Mouse (Mus musculus) limb, embryonic 10.5 days (tissue): Measurements from ENCODE around the gene Nav3. TPM values are rescaled to one million over a fixed set of nuclear protein-coding genes. Genes with fewer than 3 reads are reported as not detected.

Experiments
- DNase-seq: peaks from one replicate; pipeline ENCODE4 v3.0.0-alpha.2; 2017; ENCODE audit warnings: low spot score
- H3K27ac ChIP-seq: fragments of 300-500 bp; sonication (generic); 2 replicates; pipeline ENCODE4 v1.5.1; 2016; ENCODE audit warnings: mild to moderate bottlenecking
- H3K27me3 ChIP-seq: fragments of 300-500 bp; sonication (generic); 2 replicates; pipeline ENCODE4 v1.6.1; 2016; ENCODE audit warnings: low read depth, mild to moderate bottlenecking; ENCODE audit not compliant: poor library complexity, severe bottlenecking
- H3K36me3 ChIP-seq: fragments of 300-500 bp; sonication (generic); 2 replicates; pipeline ENCODE4 v1.6.1; 2016; ENCODE audit warnings: mild to moderate bottlenecking, moderate library complexity
- H3K4me1 ChIP-seq: fragments of 300-500 bp; sonication (generic); 2 replicates; pipeline ENCODE4 v1.6.1; 2016
- H3K4me3 ChIP-seq: fragments of 300-500 bp; sonication (generic); 2 replicates; pipeline ENCODE4 v1.5.1; 2016; ENCODE audit warnings: mild to moderate bottlenecking, moderate library complexity
- H3K9me3 ChIP-seq: fragments of 300-500 bp; sonication (generic); replicated peaks from 2 replicates; pipeline ENCODE4 v1.6.1; 2016; ENCODE audit warnings: mild to moderate bottlenecking
- WGBS: fragments of 180-500 bp; shearing (Covaris S2); methylation state at CpG from one replicate; pipeline ENCODE4 v1.1.7; 2016; 5-methylcytosine and 5-hydroxymethylcytosine counted together
- polyA plus RNA-seq: library from polyadenylated mRNA; unstranded; fragments of >200 nt; fragmentation: Nextera tagmentation; extraction: Ambion mirVana; gene quantifications from 2 replicates; pipeline ENCODE4 v1.2.1, GENCODE M21; 2016

Nav3 gene
- polyA plus RNA-seq, 1 experiment from 2014 or later, result 0.93 TPM

- Histone ChIP-seq H3K9me3 (no peaks in the 10 kb centered on the region), H3K36me3 (no peaks in the 10 kb centered on the region), H3K27ac (no peak overlapping the region), H3K27me3 (no peaks in the 10 kb centered on the region), H3K4me1 (0 out of 2 replicates have a peak, but pooled peaks cover 8% of the 10 kb centered on the region), H3K4me3 (no peak overlapping the region)
- 30% methylated on average over 9 of the region's 9 CpGs for WGBS
- DNase-seq, result no peak
Measured at GRCm38 (mm10) chr10:109905649-109906412, 550.2 kb downstream of the Nav3 start.

GRCm38 (mm10) chr10:109904841-109905240 lies 551.2 kb downstream of the Nav3 start:
- no peaks in the 10 kb centered on the region for H3K36me3 ChIP-seq
- 0 out of 2 replicates have a peak, but pooled peaks cover 8% of the 10 kb centered on the region for H3K4me1 ChIP-seq
- no peak overlapping the region for H3K27ac ChIP-seq
- no peaks in the 10 kb centered on the region for H3K9me3 ChIP-seq
- no peaks in the 10 kb centered on the region for H3K27me3 ChIP-seq
- no peak overlapping the region for H3K4me3 ChIP-seq
- WGBS, result 85% methylated on average over 1 of the region's 1 CpGs
- no peak for DNase-seq

- Histone ChIP-seq H3K4me3 (no peak overlapping the region), H3K27ac (no peak overlapping the region), H3K9me3 (no peaks in the 10 kb centered on the region), H3K27me3 (no peaks in the 10 kb centered on the region), H3K4me1 (0 out of 2 replicates have a peak, but pooled peaks cover 8% of the 10 kb centered on the region), H3K36me3 (no peaks in the 10 kb centered on the region)
- no peak for DNase-seq
- WGBS, result 82% methylated on average over 17 of the region's 17 CpGs
Measured at GRCm38 (mm10) chr10:109903701-109904555, 552.1 kb downstream of the Nav3 start.

- WGBS, result 91% methylated on average over 4 of the region's 4 CpGs
- Histone ChIP-seq H3K27ac (no peak overlapping the region), H3K36me3 (no peaks in the 10 kb centered on the region), H3K9me3 (no peaks in the 10 kb centered on the region), H3K4me1 (0 out of 2 replicates have a peak, but pooled peaks cover 8% of the 10 kb centered on the region), H3K4me3 (no peak overlapping the region), H3K27me3 (no peaks in the 10 kb centered on the region)
- no peak for DNase-seq
Measured at GRCm38 (mm10) chr10:109903241-109903640, 552.8 kb downstream of the Nav3 start.

GRCm38 (mm10) chr10:109889171-109889475 lies 566.9 kb downstream of the Nav3 start:
- H3K9me3 ChIP-seq, result no peaks in the 10 kb centered on the region
- H3K36me3 ChIP-seq, result no peaks in the 10 kb centered on the region
- no peak overlapping the region for H3K4me3 ChIP-seq
- H3K27ac ChIP-seq, result no peak overlapping the region
- H3K4me1 ChIP-seq, result no peaks in the 10 kb centered on the region
- no peaks in the 10 kb centered on the region for H3K27me3 ChIP-seq
- no peak for DNase-seq
- WGBS, result 96% methylated on average over 3 of the region's 3 CpGs

- Histone ChIP-seq H3K27ac (no peak overlapping the region), H3K4me1 (no peaks in the 10 kb centered on the region), H3K4me3 (no peak overlapping the region), H3K27me3 (no peaks in the 10 kb centered on the region), H3K9me3 (no peaks in the 10 kb centered on the region), H3K36me3 (no peaks in the 10 kb centered on the region)
- no peak for DNase-seq
- WGBS, result 89% methylated on average over 11 of the region's 11 CpGs
Measured at GRCm38 (mm10) chr10:109888355-109889170, 567.4 kb downstream of the Nav3 start.

GRCm38 (mm10) chr10:109887160-109887559 lies 568.8 kb downstream of the Nav3 start:
- Histone ChIP-seq H3K9me3 (no peaks in the 10 kb centered on the region), H3K36me3 (no peaks in the 10 kb centered on the region), H3K27ac (no peak overlapping the region), H3K4me1 (no peaks in the 10 kb centered on the region), H3K4me3 (no peak overlapping the region), H3K27me3 (no peaks in the 10 kb centered on the region)
- no peak for DNase-seq
- WGBS, result 89% methylated on average over 3 of the region's 3 CpGs

- Histone ChIP-seq H3K27me3 (no peaks in the 10 kb centered on the region), H3K36me3 (no peaks in the 10 kb centered on the region), H3K4me3 (no peak overlapping the region), H3K4me1 (peaks cover 6% of the 10 kb centered on the region; the same call in 1 of the 2 replicates), H3K9me3 (no peaks in the 10 kb centered on the region), H3K27ac (no peak overlapping the region)
- DNase-seq, result no peak
- 89% methylated on average over 4 of the region's 4 CpGs for WGBS
Measured at GRCm38 (mm10) chr10:109876107-109876506, 579.9 kb downstream of the Nav3 start.

GRCm38 (mm10) chr10:109875312-109875830 lies 580.6 kb downstream of the Nav3 start:
- H3K27me3 ChIP-seq, result no peaks in the 10 kb centered on the region
- H3K4me3 ChIP-seq, result no peak overlapping the region
- H3K4me1 ChIP-seq, result peaks cover 6% of the 10 kb centered on the region; the same call in 1 of the 2 replicates
- no peaks in the 10 kb centered on the region for H3K36me3 ChIP-seq
- no peaks in the 10 kb centered on the region for H3K9me3 ChIP-seq
- DNase-seq, result no peak
- H3K27ac ChIP-seq, result no peak overlapping the region

GRCm38 (mm10) chr10:109874652-109875311 lies 581.2 kb downstream of the Nav3 start:
- peaks cover 6% of the 10 kb centered on the region; the same call in 1 of the 2 replicates for H3K4me1 ChIP-seq
- no peak overlapping the region for H3K27ac ChIP-seq
- H3K36me3 ChIP-seq, result no peaks in the 10 kb centered on the region
- WGBS, result 43% methylated on average over 5 of the region's 5 CpGs
- no peak overlapping the region for H3K4me3 ChIP-seq
- H3K27me3 ChIP-seq, result no peaks in the 10 kb centered on the region
- no peaks in the 10 kb centered on the region for H3K9me3 ChIP-seq
- DNase-seq, result no peak

GRCm38 (mm10) chr10:109866063-109866462 lies 589.9 kb downstream of the Nav3 start:
- H3K4me3 ChIP-seq, result no peak overlapping the region

GRCm38 (mm10) chr10:109865391-109865790 lies 590.6 kb downstream of the Nav3 start:
- H3K9me3 ChIP-seq, result no peaks in the 10 kb centered on the region
- peaks cover 5% of the 10 kb centered on the region; the same call in 1 of the 2 replicates for H3K4me1 ChIP-seq
- no peak overlapping the region for H3K27ac ChIP-seq
- H3K36me3 ChIP-seq, result no peaks in the 10 kb centered on the region
- WGBS, result 22% methylated on average over 1 of the region's 2 CpGs
- DNase-seq, result no peak
- H3K27me3 ChIP-seq, result no peaks in the 10 kb centered on the region
- H3K4me3 ChIP-seq, result no peak overlapping the region

More at GRCm38 (mm10) chr10:109866063-109866462, 589.9 kb downstream of the Nav3 start:
- H3K9me3 ChIP-seq, result no peaks in the 10 kb centered on the region
- no peak overlapping the region for H3K27ac ChIP-seq
- 80% methylated on average over 2 of the region's 2 CpGs for WGBS
- DNase-seq, result no peak
- H3K27me3 ChIP-seq, result no peaks in the 10 kb centered on the region
- H3K4me1 ChIP-seq, result peaks cover 5% of the 10 kb centered on the region; the same call in 1 of the 2 replicates
- H3K36me3 ChIP-seq, result no peaks in the 10 kb centered on the region
